Mouse (Mus musculus) embryo, embryonic 11 days (tissue): ENCODE measurements at regions not wholly inside any gene's neighbourhood (a gene's known extent, or its start where the extent isn't known, plus 50 kb on each side); places are given as distances from the start of the nearest gene placed in this dataset.

ENCODE experiments used
- DNase-seq: peaks from one replicate; pipeline ENCODE4 v3.0.0-alpha.2; 2015

GRCm38 (mm10) chr13:51930931-51931330 is 84.5 kb downstream of the Gadd45g start:
- no peak for DNase-seq

- no peak for DNase-seq
Measured at GRCm38 (mm10) chr13:51935827-51936226, 89.3 kb downstream of the Gadd45g start.

- no peak for DNase-seq
Measured at GRCm38 (mm10) chr13:51936441-51936840, 90.0 kb downstream of the Gadd45g start.

- DNase-seq: no peak
Measured at GRCm38 (mm10) chr13:51937898-51938297, 91.4 kb downstream of the Gadd45g start.

- DNase-seq: no peak
Measured at GRCm38 (mm10) chr13:51939262-51939661, 92.8 kb downstream of the Gadd45g start.

- DNase-seq: no peak
Measured at GRCm38 (mm10) chr13:51939715-51940114, 93.2 kb downstream of the Gadd45g start.

- no peak for DNase-seq
Measured at GRCm38 (mm10) chr13:51946171-51946570, 99.7 kb downstream of the Gadd45g start.

- DNase-seq: no peak
Measured at GRCm38 (mm10) chr13:51948896-51949295, 102.4 kb downstream of the Gadd45g start.

GRCm38 (mm10) chr13:51951506-51952038 is 105.1 kb downstream of the Gadd45g start:
- DNase-seq: no peak

- DNase-seq: no peak
Measured at GRCm38 (mm10) chr13:51953084-51953483, 106.6 kb downstream of the Gadd45g start.

- no peak for DNase-seq
Measured at GRCm38 (mm10) chr13:51953569-51953968, 107.1 kb downstream of the Gadd45g start.

- no peak for DNase-seq
Measured at GRCm38 (mm10) chr13:51957101-51957500, 110.6 kb downstream of the Gadd45g start.

- no peak for DNase-seq
Measured at GRCm38 (mm10) chr13:51959591-51959990, 113.1 kb downstream of the Gadd45g start.

- DNase-seq: no peak
Measured at GRCm38 (mm10) chr13:51960262-51960661, 113.8 kb downstream of the Gadd45g start.

- no peak for DNase-seq
Measured at GRCm38 (mm10) chr13:51962191-51962611, 115.7 kb downstream of the Gadd45g start.

- peak; percentile 62 for DNase-seq
Measured at GRCm38 (mm10) chr13:51962676-51963075, 116.2 kb downstream of the Gadd45g start.

GRCm38 (mm10) chr13:51963966-51964365 is 117.5 kb downstream of the Gadd45g start:
- no peak for DNase-seq

- DNase-seq: no peak
Measured at GRCm38 (mm10) chr13:51964416-51964815, 117.9 kb downstream of the Gadd45g start.

GRCm38 (mm10) chr13:51964921-51965320 is 118.4 kb downstream of the Gadd45g start:
- no peak for DNase-seq

- no peak for DNase-seq
Measured at GRCm38 (mm10) chr13:51968103-51968502, 121.6 kb downstream of the Gadd45g start.

GRCm38 (mm10) chr13:51968796-51969195 is 122.3 kb downstream of the Gadd45g start:
- DNase-seq: no peak

- DNase-seq: no peak
Measured at GRCm38 (mm10) chr13:51970051-51970450, 123.6 kb downstream of the Gadd45g start.

GRCm38 (mm10) chr13:51972656-51973310 is 126.3 kb downstream of the Gadd45g start:
- DNase-seq: no peak

- peak; percentile 59 for DNase-seq
Measured at GRCm38 (mm10) chr13:51973461-51973860, 127.0 kb downstream of the Gadd45g start.

- DNase-seq: no peak
Measured at GRCm38 (mm10) chr13:51974101-51974500, 127.6 kb downstream of the Gadd45g start.
